Mouse (Mus musculus): ENCODE data around the gene 2010300C02Rik. TPM values are rescaled to one million over a fixed set of nuclear protein-coding genes. Genes with fewer than 3 reads are reported as not detected.
A peak's percentile ranks its signal among the peaks of the same experiment; 100 is the strongest.

2010300C02Rik gene
- polyA plus RNA-seq, 1 experiment = 10.7 TPM

DNA sequence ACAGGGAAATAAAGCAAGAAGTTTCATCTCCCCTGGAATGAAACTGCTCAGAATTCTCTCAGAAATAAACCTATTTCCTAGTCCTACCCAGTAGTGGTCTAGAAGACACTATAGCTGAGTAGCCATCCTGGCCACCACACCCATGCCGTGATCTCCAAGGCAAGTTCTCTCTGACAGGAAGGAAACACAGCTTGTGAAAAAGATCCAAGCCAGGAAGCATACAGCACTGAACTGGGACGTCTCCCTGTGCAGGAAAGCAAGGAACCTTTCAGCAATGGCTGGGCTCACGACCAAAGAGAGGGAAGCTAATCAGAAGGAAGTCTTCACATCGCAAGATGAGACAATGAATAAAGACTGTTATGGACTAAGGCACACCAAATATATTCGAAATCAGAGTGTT is 86.4 kb downstream of the 2010300C02Rik start:
- Histone ChIP-seq H3K9me3 (peaks cover 5% of the 10 kb centered on the region), H3K4me1 (peaks cover 28% of the 10 kb centered on the region), H3K4me3 (replicated peaks) (no peak overlapping the region), H3K27me3 (replicated peaks) (peaks cover 11% of the 10 kb centered on the region), H3K36me3 (replicated peaks; ENCODE audit: low read length) (peaks cover 2% of the 10 kb centered on the region)
- TF ChIP-seq GATA1 (IDR thresholded peaks at IDR 0.05; ENCODE audit: borderline replicate concordance, low read length) (no peak), FLI1 (IDR thresholded peaks at IDR 0.05; ENCODE audit: low read length) (no peak)

DNA sequence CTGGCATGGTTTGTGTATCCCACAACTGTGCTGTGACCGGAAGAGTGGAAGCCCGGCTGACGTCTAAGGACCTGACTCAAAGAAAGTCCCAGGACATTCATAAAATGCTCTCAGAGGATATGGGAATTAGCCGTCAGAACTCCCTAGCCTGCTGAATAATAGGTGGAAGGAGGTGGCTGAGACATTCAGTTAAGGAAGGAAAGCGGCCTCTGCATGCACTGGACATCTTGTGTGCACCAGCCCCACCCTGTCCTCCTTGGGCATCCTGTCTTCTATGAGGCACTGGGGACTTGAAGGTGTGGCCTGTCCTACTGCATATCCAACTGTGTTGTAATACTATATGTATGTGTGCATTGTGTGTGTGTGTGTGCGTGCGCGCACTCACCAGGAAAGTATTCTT is 87.5 kb downstream of the 2010300C02Rik start:
- TF ChIP-seq GATA1 (IDR thresholded peaks at IDR 0.05; ENCODE audit: borderline replicate concordance, low read length) = no peak
- TF ChIP-seq FLI1 (IDR thresholded peaks at IDR 0.05; ENCODE audit: low read length) = no peak
- peak overlapping the region; percentile 51 for H3K4me3 ChIP-seq (replicated peaks)
- peaks cover 11% of the 10 kb centered on the region for H3K27me3 ChIP-seq (replicated peaks)
- H3K9me3 ChIP-seq = peaks cover 14% of the 10 kb centered on the region
- H3K4me1 ChIP-seq = peaks cover 28% of the 10 kb centered on the region
- peaks cover 11% of the 10 kb centered on the region for H3K36me3 ChIP-seq (replicated peaks; ENCODE audit: low read length)

- H3K4me1 ChIP-seq = peaks cover 28% of the 10 kb centered on the region
- H3K36me3 ChIP-seq (replicated peaks; ENCODE audit: low read length) = peaks cover 14% of the 10 kb centered on the region
- peaks cover 18% of the 10 kb centered on the region for H3K9me3 ChIP-seq
- peaks cover 15% of the 10 kb centered on the region for H3K27me3 ChIP-seq (replicated peaks)
- H3K4me3 ChIP-seq (replicated peaks) = no peak overlapping the region
- TF ChIP-seq GATA1 (IDR thresholded peaks at IDR 0.05; ENCODE audit: borderline replicate concordance, low read length) = no peak
- no peak for TF ChIP-seq FLI1 (IDR thresholded peaks at IDR 0.05; ENCODE audit: low read length)
Measured at GRCm38 (mm10) chr1:37631456-37631855, 88.4 kb downstream of the 2010300C02Rik start.

GRCm38 (mm10) chr1:37630412-37631210 is 89.3 kb downstream of the 2010300C02Rik start:
- Histone ChIP-seq H3K4me1 (peaks cover 24% of the 10 kb centered on the region), H3K27me3 (replicated peaks) (peaks cover 20% of the 10 kb centered on the region), H3K4me3 (replicated peaks) (no peak overlapping the region), H3K9me3 (peaks cover 18% of the 10 kb centered on the region), H3K36me3 (replicated peaks; ENCODE audit: low read length) (peaks cover 14% of the 10 kb centered on the region)
- no peak for TF ChIP-seq FLI1 (IDR thresholded peaks at IDR 0.05; ENCODE audit: low read length)
- TF ChIP-seq GATA1 (IDR thresholded peaks at IDR 0.05; ENCODE audit: borderline replicate concordance, low read length) = no peak

- peaks cover 18% of the 10 kb centered on the region for H3K9me3 ChIP-seq
- peaks cover 14% of the 10 kb centered on the region for H3K36me3 ChIP-seq (replicated peaks; ENCODE audit: low read length)
- H3K27me3 ChIP-seq (replicated peaks) = peaks cover 20% of the 10 kb centered on the region
- TF ChIP-seq GATA1 (IDR thresholded peaks at IDR 0.05; ENCODE audit: borderline replicate concordance, low read length) = no peak
- no peak for TF ChIP-seq FLI1 (IDR thresholded peaks at IDR 0.05; ENCODE audit: low read length)
- H3K4me1 ChIP-seq = peaks cover 24% of the 10 kb centered on the region
- H3K4me3 ChIP-seq (replicated peaks) = no peak overlapping the region
Measured at GRCm38 (mm10) chr1:37629876-37630275, 90.0 kb downstream of the 2010300C02Rik start.

- Histone ChIP-seq H3K27me3 (replicated peaks) (peaks cover 29% of the 10 kb centered on the region), H3K9me3 (peaks cover 18% of the 10 kb centered on the region), H3K4me3 (replicated peaks) (no peak overlapping the region), H3K36me3 (replicated peaks; ENCODE audit: low read length) (peaks cover 14% of the 10 kb centered on the region), H3K4me1 (peaks cover 18% of the 10 kb centered on the region)
- TF ChIP-seq GATA1 (IDR thresholded peaks at IDR 0.05; ENCODE audit: borderline replicate concordance, low read length) (no peak), FLI1 (IDR thresholded peaks at IDR 0.05; ENCODE audit: low read length) (no peak)
Measured at GRCm38 (mm10) chr1:37628749-37629148, 91.1 kb downstream of the 2010300C02Rik start.

GRCm38 (mm10) chr1:37624185-37624584 is 95.7 kb downstream of the 2010300C02Rik start:
- peaks cover 12% of the 10 kb centered on the region for H3K36me3 ChIP-seq (replicated peaks; ENCODE audit: low read length)
- H3K27me3 ChIP-seq (replicated peaks) = peaks cover 27% of the 10 kb centered on the region
- peaks cover 8% of the 10 kb centered on the region; the same call in 1 of the 2 replicates for H3K4me1 ChIP-seq
- H3K4me3 ChIP-seq (replicated peaks) = no peak overlapping the region
- TF ChIP-seq FLI1 (IDR thresholded peaks at IDR 0.05; ENCODE audit: low read length) (no peak), GATA1 (IDR thresholded peaks at IDR 0.05; ENCODE audit: borderline replicate concordance, low read length) (no peak)
- H3K9me3 ChIP-seq = peaks cover 18% of the 10 kb centered on the region

DNA sequence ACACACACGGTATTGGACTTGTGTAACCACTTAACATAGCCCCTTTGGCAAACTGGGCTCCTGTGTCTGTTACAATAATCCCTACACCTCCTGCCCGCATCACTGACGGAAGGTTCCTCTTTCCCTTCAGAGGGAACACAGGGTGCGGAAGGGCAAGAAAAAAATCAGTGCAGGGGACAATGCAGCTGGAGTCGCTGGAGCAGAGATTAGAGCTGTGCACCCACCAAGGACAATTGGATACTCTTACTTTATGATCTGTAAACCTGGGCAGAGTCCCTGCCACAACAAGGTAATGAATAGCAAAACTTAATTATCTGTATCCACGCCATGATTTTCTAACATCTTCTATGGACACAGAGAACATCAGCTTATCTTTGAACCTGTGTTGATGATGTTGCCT is 97.8 kb downstream of the 2010300C02Rik start:
- H3K36me3 ChIP-seq (replicated peaks; ENCODE audit: low read length) = no peaks in the 10 kb centered on the region
- peaks cover 12% of the 10 kb centered on the region; the same call in 1 of the 2 replicates for H3K4me1 ChIP-seq
- H3K4me3 ChIP-seq (replicated peaks) = no peak overlapping the region
- H3K27me3 ChIP-seq (replicated peaks) = peaks cover 31% of the 10 kb centered on the region
- no peaks in the 10 kb centered on the region for H3K9me3 ChIP-seq
- TF ChIP-seq FLI1 (IDR thresholded peaks at IDR 0.05; ENCODE audit: low read length) (no peak), GATA1 (IDR thresholded peaks at IDR 0.05; ENCODE audit: borderline replicate concordance, low read length) (no peak)

- peaks cover 29% of the 10 kb centered on the region for H3K27me3 ChIP-seq (replicated peaks)
- H3K36me3 ChIP-seq (replicated peaks; ENCODE audit: low read length) = no peaks in the 10 kb centered on the region
- no peak for TF ChIP-seq GATA1 (IDR thresholded peaks at IDR 0.05; ENCODE audit: borderline replicate concordance, low read length)
- no peak for TF ChIP-seq FLI1 (IDR thresholded peaks at IDR 0.05; ENCODE audit: low read length)
- no peak overlapping the region for H3K4me3 ChIP-seq (replicated peaks)
- peaks cover 12% of the 10 kb centered on the region; the same call in 1 of the 2 replicates for H3K4me1 ChIP-seq
- H3K9me3 ChIP-seq = no peaks in the 10 kb centered on the region
Measured at GRCm38 (mm10) chr1:37619542-37619941, 100.3 kb downstream of the 2010300C02Rik start.

GRCm38 (mm10) chr1:37617047-37617446 is 102.8 kb downstream of the 2010300C02Rik start:
- Histone ChIP-seq H3K36me3 (replicated peaks; ENCODE audit: low read length) (no peaks in the 10 kb centered on the region), H3K9me3 (no peaks in the 10 kb centered on the region), H3K27me3 (replicated peaks) (peaks cover 31% of the 10 kb centered on the region), H3K4me1 (peaks cover 12% of the 10 kb centered on the region; the same call in 1 of the 2 replicates), H3K4me3 (replicated peaks) (no peak overlapping the region)
- TF ChIP-seq FLI1 (IDR thresholded peaks at IDR 0.05; ENCODE audit: low read length) = no peak
- no peak for TF ChIP-seq GATA1 (IDR thresholded peaks at IDR 0.05; ENCODE audit: borderline replicate concordance, low read length)
